Mouse (Mus musculus): ENCODE results near the gene Aplnr. TPM values are rescaled to one million over a fixed set of nuclear protein-coding genes. Genes with fewer than 3 reads are reported as not detected.

Gene Aplnr
- total RNA-seq, 1 experiment from 2014 or later = 0.14 TPM

GRCm38 (mm10) chr2:85136831-85137520 is 951 bp downstream of the Aplnr start:
- no peak; the same call in 1 of the 2 replicates for ATAC-seq (replicated peaks; ENCODE audit: low read depth, poor library complexity, severe bottlenecking)

- ATAC-seq (replicated peaks; ENCODE audit: low read depth, poor library complexity, severe bottlenecking) = peak; percentile 82
Measured at GRCm38 (mm10) chr2:85137601-85138140, 1.6 kb downstream of the Aplnr start.

- ATAC-seq (replicated peaks; ENCODE audit: low read depth, poor library complexity, severe bottlenecking) = peak; percentile 20
Measured at GRCm38 (mm10) chr2:85138143-85138542, 2.1 kb downstream of the Aplnr start.

- no peak for ATAC-seq (replicated peaks; ENCODE audit: low read depth, poor library complexity, severe bottlenecking)
Measured at GRCm38 (mm10) chr2:85139393-85139792, 3.4 kb downstream of the Aplnr start.

- no peak for ATAC-seq (replicated peaks; ENCODE audit: low read depth, poor library complexity, severe bottlenecking)
Measured at GRCm38 (mm10) chr2:85139846-85140245, 3.8 kb downstream of the Aplnr start.

- ATAC-seq (replicated peaks; ENCODE audit: low read depth, poor library complexity, severe bottlenecking) = no peak
Measured at GRCm38 (mm10) chr2:85140833-85141232, 4.8 kb downstream of the Aplnr start.

GRCm38 (mm10) chr2:85144908-85145307 is 8.9 kb downstream of the Aplnr start:
- no peak; the same call in 1 of the 2 replicates for ATAC-seq (replicated peaks; ENCODE audit: low read depth, poor library complexity, severe bottlenecking)

- ATAC-seq (replicated peaks; ENCODE audit: low read depth, poor library complexity, severe bottlenecking) = no peak
Measured at GRCm38 (mm10) chr2:85145346-85145745, 9.3 kb downstream of the Aplnr start.

GRCm38 (mm10) chr2:85147481-85147880 is 11.5 kb downstream of the Aplnr start:
- ATAC-seq (replicated peaks; ENCODE audit: low read depth, poor library complexity, severe bottlenecking) = no peak

GRCm38 (mm10) chr2:85150373-85150772 is 14.3 kb downstream of the Aplnr start:
- peak; percentile 59 for ATAC-seq (replicated peaks; ENCODE audit: low read depth, poor library complexity, severe bottlenecking)

GRCm38 (mm10) chr2:85151233-85151632 is 15.2 kb downstream of the Aplnr start:
- ATAC-seq (replicated peaks; ENCODE audit: low read depth, poor library complexity, severe bottlenecking) = no peak

GRCm38 (mm10) chr2:85155334-85155733 is 19.3 kb downstream of the Aplnr start:
- no peak for ATAC-seq (replicated peaks; ENCODE audit: low read depth, poor library complexity, severe bottlenecking)

- 0 out of 2 replicates have a peak, but pooled peaks have one; percentile 17 for ATAC-seq (replicated peaks; ENCODE audit: low read depth, poor library complexity, severe bottlenecking)
Measured at GRCm38 (mm10) chr2:85156136-85156535, 20.1 kb downstream of the Aplnr start.

GRCm38 (mm10) chr2:85157382-85157781 is 21.4 kb downstream of the Aplnr start:
- no peak for ATAC-seq (replicated peaks; ENCODE audit: low read depth, poor library complexity, severe bottlenecking)

GRCm38 (mm10) chr2:85160901-85161637 is 25.0 kb downstream of the Aplnr start:
- no peak for ATAC-seq (replicated peaks; ENCODE audit: low read depth, poor library complexity, severe bottlenecking)

- no peak for ATAC-seq (replicated peaks; ENCODE audit: low read depth, poor library complexity, severe bottlenecking)
Measured at GRCm38 (mm10) chr2:85161638-85162093, 25.6 kb downstream of the Aplnr start.

- no peak for ATAC-seq (replicated peaks; ENCODE audit: low read depth, poor library complexity, severe bottlenecking)
Measured at GRCm38 (mm10) chr2:85163311-85164047, 27.5 kb downstream of the Aplnr start.

GRCm38 (mm10) chr2:85167624-85168023 is 31.6 kb downstream of the Aplnr start:
- no peak for ATAC-seq (replicated peaks; ENCODE audit: low read depth, poor library complexity, severe bottlenecking)

- peak; percentile 29; the same call in 1 of the 2 replicates for ATAC-seq (replicated peaks; ENCODE audit: low read depth, poor library complexity, severe bottlenecking)
Measured at GRCm38 (mm10) chr2:85168327-85168726, 32.3 kb downstream of the Aplnr start.

- no peak for ATAC-seq (replicated peaks; ENCODE audit: low read depth, poor library complexity, severe bottlenecking)
Measured at GRCm38 (mm10) chr2:85172071-85172762, 36.2 kb downstream of the Aplnr start.

All from common myeloid progenitor, adult 5-6 weeks (primary cell).